Mouse (Mus musculus) forebrain, embryonic 14.5 days (tissue): ENCODE measurements at regions not wholly inside any gene's neighbourhood (a gene's known extent, or its start where the extent isn't known, plus 50 kb on each side); places are given as distances from the start of the nearest gene placed in this dataset.

Experiments used
- ATAC-seq: fragments of 200-750 bp; cut with Nextera tagmentation; 2 replicates; pipeline ENCODE4 v1.8.0; 2017; ENCODE audit warnings: mild to moderate bottlenecking, moderate library complexity
- DNase-seq: peaks from one replicate; pipeline ENCODE4 v3.0.0-alpha.2; 2015; ENCODE audit warnings: low spot score
- H3K27ac ChIP-seq: fragments of 300-500 bp; sonication (generic); 2 replicates; pipeline ENCODE4 v1.5.1; 2014; ENCODE audit warnings: low read depth, mild to moderate bottlenecking, control low read depth, low read length, moderate library complexity
- H3K27me3 ChIP-seq: fragments of 300-500 bp; sonication (generic); replicated peaks from 2 replicates; pipeline ENCODE4 v1.6.1; 2014; ENCODE audit warnings: low read length, control low read depth, mixed read lengths; ENCODE audit not compliant: control insufficient read depth, insufficient read depth
- H3K36me3 ChIP-seq: fragments of 300-500 bp; sonication (generic); 2 replicates; pipeline ENCODE4 v1.6.1; 2014; ENCODE audit warnings: low read length, control low read depth; ENCODE audit not compliant: control insufficient read depth, insufficient read depth
- H3K4me1 ChIP-seq: fragments of 300-500 bp; sonication (generic); 2 replicates; pipeline ENCODE4 v1.6.1; 2014; ENCODE audit warnings: antibody characterized with exemption, low read length, control low read depth; ENCODE audit not compliant: control insufficient read depth, insufficient read depth
- H3K4me2 ChIP-seq: fragments of 300-500 bp; sonication (generic); 2 replicates; pipeline ENCODE4 v1.6.1; 2014; ENCODE audit warnings: mild to moderate bottlenecking, control low read depth, low read length
- H3K4me3 ChIP-seq: fragments of 300-500 bp; sonication (generic); 2 replicates; pipeline ENCODE4 v1.5.1; 2014; ENCODE audit warnings: low read depth, low read length, control low read depth
- H3K9ac ChIP-seq: fragments of 300-500 bp; sonication (generic); 2 replicates; pipeline ENCODE4 v1.6.1; 2014; ENCODE audit warnings: mild to moderate bottlenecking, low read length, control low read depth, moderate library complexity
- H3K9me3 ChIP-seq: fragments of 300-500 bp; sonication (generic); replicated peaks from 2 replicates; pipeline ENCODE4 v1.6.1; 2016; ENCODE audit warnings: low read length, control low read depth, mixed read lengths; ENCODE audit not compliant: control insufficient read depth
- WGBS: fragments of 180-500 bp; shearing (Covaris S2); extraction: QIAGEN DNeasy Blood & Tissue Kit; methylation state at CpG from one replicate; pipeline ENCODE4 v1.1.7; 2014; 5-methylcytosine and 5-hydroxymethylcytosine counted together

GRCm38 (mm10) chr3:104571935-104572631 is 60.4 kb upstream of the Lrig2 start:
- DNase-seq (no peak), ATAC-seq (no peak)
- no peaks in the 10 kb centered on the region for H3K4me1 ChIP-seq
- H3K4me2 ChIP-seq = no peak overlapping the region
- H3K4me3 ChIP-seq = no peak overlapping the region
- H3K27me3 ChIP-seq = no peaks in the 10 kb centered on the region
- H3K27ac ChIP-seq = no peak overlapping the region
- WGBS = 70% methylated on average over 10 of the region's 10 CpGs
- H3K9me3 ChIP-seq = no peaks in the 10 kb centered on the region
- no peak overlapping the region for H3K9ac ChIP-seq
- no peaks in the 10 kb centered on the region for H3K36me3 ChIP-seq

GRCm38 (mm10) chr3:104565423-104566230 is 53.9 kb upstream of the Lrig2 start:
- no peak overlapping the region for H3K27ac ChIP-seq
- no peak overlapping the region for H3K9ac ChIP-seq
- H3K9me3 ChIP-seq = no peaks in the 10 kb centered on the region
- H3K4me1 ChIP-seq = no peaks in the 10 kb centered on the region
- no peaks in the 10 kb centered on the region for H3K27me3 ChIP-seq
- DNase-seq = no peak
- no peak overlapping the region for H3K4me3 ChIP-seq
- WGBS = 76% methylated on average over 13 of the region's 13 CpGs
- no peak for ATAC-seq
- H3K36me3 ChIP-seq = no peaks in the 10 kb centered on the region
- H3K4me2 ChIP-seq = no peak overlapping the region

GRCm38 (mm10) chr3:104564857-104565256 is 53.1 kb upstream of the Lrig2 start:
- 92% methylated on average over 2 of the region's 2 CpGs for WGBS
- Histone ChIP-seq H3K9ac (no peak overlapping the region), H3K36me3 (no peaks in the 10 kb centered on the region), H3K4me1 (no peaks in the 10 kb centered on the region), H3K4me3 (no peak overlapping the region), H3K27me3 (no peaks in the 10 kb centered on the region), H3K9me3 (no peaks in the 10 kb centered on the region), H3K4me2 (no peak overlapping the region), H3K27ac (no peak overlapping the region)
- ATAC-seq (no peak), DNase-seq (no peak)

DNA sequence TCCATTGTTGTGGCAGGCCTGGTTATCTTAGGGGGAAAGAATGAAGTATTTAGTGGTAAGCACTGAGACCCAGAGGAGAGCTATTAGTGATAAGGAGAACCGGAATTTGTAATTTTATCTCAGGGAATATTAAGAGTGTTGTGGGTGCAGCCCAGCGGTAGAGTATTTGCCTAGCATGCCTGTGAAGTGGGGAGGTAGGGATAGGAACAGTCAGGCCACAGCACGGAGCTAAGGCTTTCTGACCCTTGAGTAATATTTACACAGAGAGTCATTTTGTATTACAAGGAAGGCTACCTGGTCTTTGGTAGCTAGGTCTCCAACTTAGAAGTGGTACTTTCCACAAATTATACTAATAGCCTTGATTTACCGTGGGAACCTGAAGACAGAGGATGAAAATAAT is 49.8 kb upstream of the Lrig2 start:
- Histone ChIP-seq H3K4me3 (no peak overlapping the region), H3K27me3 (no peaks in the 10 kb centered on the region), H3K4me1 (no peaks in the 10 kb centered on the region), H3K9ac (no peak overlapping the region), H3K27ac (no peak overlapping the region), H3K36me3 (no peaks in the 10 kb centered on the region), H3K9me3 (no peaks in the 10 kb centered on the region), H3K4me2 (no peak overlapping the region)
- DNase-seq = no peak
- 70% methylated on average over 4 of the region's 4 CpGs for WGBS
- no peak for ATAC-seq
